Mouse (Mus musculus) right cerebral cortex, adult 18-20 months (tissue): Measurements from ENCODE around the gene Alg12.

Experiments
- DNase-seq: peaks from one replicate; pipeline ENCODE4 v3.0.0; 2022; ENCODE audit warnings: mixed read lengths

Gene Alg12

GRCm38 (mm10) chr15:88854969-88855830, 36.1 kb upstream of the Alg12 start:
- DNase-seq, result no peak

GRCm38 (mm10) chr15:88854119-88854968, 35.2 kb upstream of the Alg12 start:
- no peak for DNase-seq

- no peak for DNase-seq
These were observed 34.0 kb upstream of the Alg12 start for GRCm38 (mm10) chr15:88853106-88853505.

- no peak for DNase-seq
These were observed 32.5 kb upstream of the Alg12 start for GRCm38 (mm10) chr15:88851507-88852149.

GRCm38 (mm10) chr15:88851076-88851475, 32.0 kb upstream of the Alg12 start:
- no peak for DNase-seq

GRCm38 (mm10) chr15:88850146-88850826, 31.2 kb upstream of the Alg12 start:
- peak; percentile 88 for DNase-seq

- DNase-seq, result no peak
These were observed 30.5 kb upstream of the Alg12 start for GRCm38 (mm10) chr15:88849621-88850020.

- no peak for DNase-seq
These were observed 29.5 kb upstream of the Alg12 start for GRCm38 (mm10) chr15:88848661-88849060.

- no peak for DNase-seq
These were observed 25.8 kb upstream of the Alg12 start for GRCm38 (mm10) chr15:88844966-88845365.

GRCm38 (mm10) chr15:88843486-88844097, 24.5 kb upstream of the Alg12 start:
- peak; percentile 65 for DNase-seq

- no peak for DNase-seq
These were observed 23.2 kb upstream of the Alg12 start for GRCm38 (mm10) chr15:88842300-88842673.

GRCm38 (mm10) chr15:88841580-88842299, 22.6 kb upstream of the Alg12 start:
- no peak for DNase-seq

GRCm38 (mm10) chr15:88841160-88841559, 22.0 kb upstream of the Alg12 start:
- DNase-seq, result no peak

GRCm38 (mm10) chr15:88840126-88840525, 21.0 kb upstream of the Alg12 start:
- peak; percentile 52 for DNase-seq

- peak; percentile 84 for DNase-seq
These were observed 20.2 kb upstream of the Alg12 start for GRCm38 (mm10) chr15:88839271-88839670.

GRCm38 (mm10) chr15:88837977-88838376, 18.9 kb upstream of the Alg12 start:
- no peak for DNase-seq

GRCm38 (mm10) chr15:88837199-88837932, 18.2 kb upstream of the Alg12 start:
- DNase-seq, result peak; percentile 66

GRCm38 (mm10) chr15:88836571-88836970, 17.5 kb upstream of the Alg12 start:
- no peak for DNase-seq

- DNase-seq, result no peak
These were observed 16.9 kb upstream of the Alg12 start for GRCm38 (mm10) chr15:88836031-88836430.

- no peak for DNase-seq
These were observed 13.4 kb upstream of the Alg12 start for GRCm38 (mm10) chr15:88832536-88832935.

- DNase-seq, result no peak
These were observed 12.4 kb upstream of the Alg12 start for GRCm38 (mm10) chr15:88831482-88831881.
